14 mouse cellular contexts compared by ENCODE assay signal in genomic region chr4:137774013-137774412, GRCm38 (mm10). TPM values are rescaled to one million over a fixed set of nuclear protein-coding genes. Genes with fewer than 3 reads are reported as not detected.
DNase-seq lines count a peak whose midpoint lies in the region; ATAC-seq and TF ChIP-seq lines count a peak whose summit lies in the region.
"Had no signal": no experiment of that assay in that cellular context is flagged by ENCODE, and none has a peak within 500 bp of the region (broad histone marks: within the 10 kb centered on the region; RNA-seq: fewer than 3 reads in every experiment).

No protein-coding gene starts in this region.

- H3K4me1 ChIP-seq in intestine, embryonic 15.5 days (replicated peaks), result peaks cover 10% of the 10 kb centered on the region
- H3K4me1 ChIP-seq in intestine, postnatal 0 days (replicated peaks; ENCODE audit: control insufficient read depth, insufficient read depth, low read length), result no peaks in the 10 kb centered on the region
- H3K4me1 ChIP-seq in hindbrain, embryonic 15.5 days (replicated peaks), result peaks cover 13% of the 10 kb centered on the region; the same call in 1 of the 2 replicates
- H3K4me1 ChIP-seq in forebrain, embryonic 12.5 days, result peaks cover 9% of the 10 kb centered on the region; the same call in 1 of the 2 replicates

- WGBS in intestine, embryonic 15.5 days, result 58% methylated on average over 5 of the region's 5 CpGs
- 59% methylated on average over 5 of the region's 5 CpGs for WGBS in intestine, postnatal 0 days
- 48% methylated on average over 5 of the region's 5 CpGs for WGBS in hindbrain, embryonic 15.5 days
- WGBS in forebrain, embryonic 12.5 days, result 63% methylated on average over 5 of the region's 5 CpGs

- H3K27me3 ChIP-seq in intestine, embryonic 15.5 days (replicated peaks), result no peaks in the 10 kb centered on the region
- no peaks in the 10 kb centered on the region for H3K27me3 ChIP-seq in intestine, postnatal 0 days (replicated peaks; ENCODE audit: control insufficient read depth, insufficient read depth, low read length)
- no peaks in the 10 kb centered on the region for H3K27me3 ChIP-seq in hindbrain, embryonic 15.5 days
- H3K27me3 ChIP-seq in forebrain, embryonic 12.5 days, result no peaks in the 10 kb centered on the region

- H3K27ac ChIP-seq in intestine, embryonic 15.5 days, result no peak overlapping the region
- H3K27ac ChIP-seq in intestine, postnatal 0 days (ENCODE audit: low read depth, low read length), result no peak overlapping the region
- H3K27ac ChIP-seq in hindbrain, embryonic 15.5 days (replicated peaks), result no peak overlapping the region
- no peak overlapping the region for H3K27ac ChIP-seq in forebrain, embryonic 12.5 days

- ATAC-seq in intestine, embryonic 15.5 days, result peak; percentile 19; the same call in 1 of the 2 replicates
- ATAC-seq in intestine, postnatal 0 days, result no peak
- ATAC-seq in hindbrain, embryonic 15.5 days (ENCODE audit: low FRiP score, low read depth), result 0 out of 2 replicates have a peak, but pooled peaks have one; percentile 34
- no peak for ATAC-seq in forebrain, embryonic 12.5 days (ENCODE audit: low FRiP score)
- ATAC-seq: midbrain, embryonic 16.5 days had no signal

- H3K4me2 ChIP-seq in intestine, embryonic 15.5 days (replicated peaks), result no peak overlapping the region
- no peak overlapping the region for H3K4me2 ChIP-seq in intestine, postnatal 0 days (replicated peaks; ENCODE audit: low read depth)
- H3K4me2 ChIP-seq in hindbrain, embryonic 15.5 days, result no peak overlapping the region
- no peak overlapping the region for H3K4me2 ChIP-seq in forebrain, embryonic 12.5 days
- H3K4me2 ChIP-seq: heart, embryonic 11.5 days had no signal

- DNase-seq in retina, postnatal 1 day, result peak; percentile 52
- DNase-seq in retina, embryonic 14.5 days (ENCODE audit: low spot score), result no peak
- DNase-seq in right cerebral cortex, postnatal 36 days (ENCODE audit: low spot score in 2 of 2), result no peak
- DNase-seq in right cerebral cortex, postnatal 10 days (ENCODE audit: low spot score in 2 of 2), result no peak
- DNase-seq: adrenal gland, adult 8-10 months; gastrocnemius, postnatal 14 days; lung, postnatal 10 days; thymus, postnatal 25 days had no signal

- H3K36me3 ChIP-seq in intestine, embryonic 15.5 days, result no peaks in the 10 kb centered on the region
- H3K36me3 ChIP-seq in intestine, postnatal 0 days (ENCODE audit: control insufficient read depth, insufficient read depth), result no peaks in the 10 kb centered on the region
- no peaks in the 10 kb centered on the region for H3K36me3 ChIP-seq in hindbrain, embryonic 15.5 days
- no peaks in the 10 kb centered on the region for H3K36me3 ChIP-seq in forebrain, embryonic 12.5 days (replicated peaks)

- H3K9me3 ChIP-seq in intestine, embryonic 15.5 days, result no peaks in the 10 kb centered on the region
- H3K9me3 ChIP-seq in intestine, postnatal 0 days (ENCODE audit: control insufficient read depth), result no peaks in the 10 kb centered on the region
- no peaks in the 10 kb centered on the region for H3K9me3 ChIP-seq in hindbrain, embryonic 15.5 days
- H3K9me3 ChIP-seq in forebrain, embryonic 12.5 days, result no peaks in the 10 kb centered on the region

- no peak overlapping the region for H3K4me3 ChIP-seq in intestine, embryonic 15.5 days (replicated peaks)
- H3K4me3 ChIP-seq in intestine, postnatal 0 days (ENCODE audit: low read depth, low read length), result no peak overlapping the region
- no peak overlapping the region for H3K4me3 ChIP-seq in hindbrain, embryonic 15.5 days
- H3K4me3 ChIP-seq in forebrain, embryonic 12.5 days (replicated peaks), result no peak overlapping the region

- no peak overlapping the region for H3K9ac ChIP-seq in intestine, embryonic 15.5 days
- no peak overlapping the region for H3K9ac ChIP-seq in intestine, postnatal 0 days (ENCODE audit: low read depth, low read length)
- no peak overlapping the region for H3K9ac ChIP-seq in hindbrain, embryonic 15.5 days
- no peak overlapping the region for H3K9ac ChIP-seq in forebrain, embryonic 12.5 days

- TF ChIP-seq CTCF in intestine, postnatal 0 days (IDR thresholded peaks at IDR 0.05; ENCODE audit: low read depth), result no peak

RNA-seq across cellular contexts. Expression of gene Alpl, which starts 22.2 kb away (rescaled TPM):
- polyA plus RNA-seq in intestine, embryonic 15.5 days (2015; fragmentation: Nextera tagmentation; extraction: Ambion mirVana), result 3.8 and 4.6 TPM in 2 replicates
- polyA plus RNA-seq in intestine, postnatal 0 days (2015; fragmentation: Nextera tagmentation; extraction: Ambion mirVana), result 0.72 and 0.73 TPM in 2 replicates
- 11.4 and 14.7 TPM in 2 replicates for polyA plus RNA-seq in hindbrain, embryonic 15.5 days (2015; fragmentation: Nextera tagmentation; extraction: Ambion mirVana)
- polyA plus RNA-seq in forebrain, embryonic 12.5 days (2016; fragmentation: Nextera tagmentation; extraction: Ambion mirVana), result 13.1 and 15.5 TPM in 2 replicates

Comparison
In these comparisons a context has a peak if more than half of its experiments do, and no peak if none do; other contexts are left out.
1. ATAC-seq: peak in intestine, embryonic 15.5 days (single experiment) and hindbrain, embryonic 15.5 days (single experiment); none in intestine, postnatal 0 days (single experiment) and forebrain, embryonic 12.5 days (single experiment).